Mouse (Mus musculus): ENCODE results near the gene Mcm9. TPM values are rescaled to one million over a fixed set of nuclear protein-coding genes. Genes with fewer than 3 reads are reported as not detected.

Mcm9 gene
- polyA plus RNA-seq, 1 experiment from 2014 or later: 16.0 TPM

GRCm38 (mm10) chr10:53615850-53616616, 14.2 kb downstream of the Mcm9 start:
- Histone ChIP-seq H3K4me1 (ENCODE audit: control insufficient read depth, insufficient read depth, low read length) (no peaks in the 10 kb centered on the region), H3K4me3 (ENCODE audit: low read depth, low read length) (no peak overlapping the region), H3K9ac (ENCODE audit: low read length) (no peak overlapping the region), H3K27me3 (ENCODE audit: control insufficient read depth, insufficient read depth, low read length) (no peaks in the 10 kb centered on the region), H3K27ac (ENCODE audit: low read depth, low read length) (no peak overlapping the region), H3K9me3 (ENCODE audit: control insufficient read depth, low read length) (no peaks in the 10 kb centered on the region), H3K36me3 (ENCODE audit: control insufficient read depth, insufficient read depth, low read length) (peaks cover 4% of the 10 kb centered on the region), H3K4me2 (ENCODE audit: low read depth) (no peak overlapping the region)
- ATAC-seq (ENCODE audit: insufficient read depth, low FRiP score, low TSS enrichment) (no peak), DNase-seq (ENCODE audit: low spot score) (no peak)
- 90% methylated on average over 8 of the region's 8 CpGs for WGBS

DNA sequence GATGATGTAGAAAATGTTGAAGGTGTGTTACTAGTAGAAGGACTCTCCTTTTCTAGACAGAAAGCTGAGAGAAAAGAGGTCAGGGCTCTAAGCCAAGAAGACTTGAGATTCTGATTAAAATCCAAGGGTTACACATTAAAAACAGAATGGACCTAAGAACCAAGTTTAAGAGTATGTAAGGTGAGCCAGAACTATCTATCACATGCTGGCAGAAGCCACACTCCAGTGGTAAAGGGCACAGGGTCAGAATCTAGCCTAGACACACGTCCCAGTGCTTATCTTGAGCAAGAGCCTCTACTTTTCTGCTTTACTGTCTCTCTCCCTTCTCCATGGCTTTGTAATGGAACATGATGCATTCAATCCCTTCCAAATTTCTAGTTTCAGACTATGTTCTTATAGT, 16.3 kb downstream of the Mcm9 start:
- Histone ChIP-seq H3K4me1 (ENCODE audit: control insufficient read depth, insufficient read depth, low read length) (no peaks in the 10 kb centered on the region), H3K9ac (ENCODE audit: low read length) (no peak overlapping the region), H3K4me2 (ENCODE audit: low read depth) (no peak overlapping the region), H3K4me3 (ENCODE audit: low read depth, low read length) (no peak overlapping the region), H3K27ac (ENCODE audit: low read depth, low read length) (no peak overlapping the region), H3K27me3 (ENCODE audit: control insufficient read depth, insufficient read depth, low read length) (no peaks in the 10 kb centered on the region), H3K36me3 (ENCODE audit: control insufficient read depth, insufficient read depth, low read length) (peaks cover 7% of the 10 kb centered on the region), H3K9me3 (ENCODE audit: control insufficient read depth, low read length) (no peaks in the 10 kb centered on the region)
- 88% methylated on average over 1 of the region's 1 CpGs for WGBS
- ATAC-seq (ENCODE audit: insufficient read depth, low FRiP score, low TSS enrichment): no peak
- DNase-seq (ENCODE audit: low spot score): no peak

- Histone ChIP-seq H3K9ac (ENCODE audit: low read length) (no peak overlapping the region), H3K9me3 (ENCODE audit: control insufficient read depth, low read length) (no peaks in the 10 kb centered on the region), H3K4me2 (ENCODE audit: low read depth) (no peak overlapping the region), H3K4me1 (ENCODE audit: control insufficient read depth, insufficient read depth, low read length) (no peaks in the 10 kb centered on the region), H3K27ac (ENCODE audit: low read depth, low read length) (no peak overlapping the region), H3K27me3 (ENCODE audit: control insufficient read depth, insufficient read depth, low read length) (no peaks in the 10 kb centered on the region), H3K36me3 (ENCODE audit: control insufficient read depth, insufficient read depth, low read length) (peaks cover 7% of the 10 kb centered on the region), H3K4me3 (ENCODE audit: low read depth, low read length) (no peak overlapping the region)
- ATAC-seq (ENCODE audit: insufficient read depth, low FRiP score, low TSS enrichment) (no peak), DNase-seq (ENCODE audit: low spot score) (no peak)
- 78% methylated on average over 1 of the region's 1 CpGs for WGBS
Observed at GRCm38 (mm10) chr10:53612172-53612571, 18.1 kb downstream of the Mcm9 start.

DNA sequence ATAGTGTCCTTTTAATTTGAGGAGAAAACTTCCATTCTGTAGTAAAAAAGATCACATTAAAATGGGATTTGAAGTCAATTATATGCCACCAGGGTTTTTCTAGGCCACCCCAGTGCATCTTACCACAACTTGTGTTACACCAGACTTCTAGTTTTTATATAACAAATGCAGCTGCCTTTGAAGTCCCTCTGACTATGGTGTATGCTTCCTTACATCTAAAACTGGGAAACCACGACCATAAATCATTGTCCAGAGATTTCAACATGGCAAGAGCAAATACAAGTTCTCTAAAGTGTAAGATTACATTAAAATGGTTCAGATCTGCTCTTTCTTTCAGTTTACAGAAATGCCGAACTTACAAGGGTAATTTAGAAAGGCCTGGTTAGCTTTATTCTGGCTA, 22.0 kb downstream of the Mcm9 start:
- ATAC-seq (ENCODE audit: insufficient read depth, low FRiP score, low TSS enrichment): no peak
- 0 out of 2 replicates have a peak, but pooled peaks cover 2% of the 10 kb centered on the region for H3K36me3 ChIP-seq (ENCODE audit: control insufficient read depth, insufficient read depth, low read length)
- H3K4me3 ChIP-seq (ENCODE audit: low read depth, low read length): no peak overlapping the region
- WGBS: 86% methylated on average over 2 of the region's 2 CpGs
- DNase-seq (ENCODE audit: low spot score): no peak
- H3K9ac ChIP-seq (ENCODE audit: low read length): no peak overlapping the region
- no peak overlapping the region for H3K4me2 ChIP-seq (ENCODE audit: low read depth)
- no peaks in the 10 kb centered on the region for H3K27me3 ChIP-seq (ENCODE audit: control insufficient read depth, insufficient read depth, low read length)
- H3K4me1 ChIP-seq (ENCODE audit: control insufficient read depth, insufficient read depth, low read length): no peaks in the 10 kb centered on the region
- no peaks in the 10 kb centered on the region for H3K9me3 ChIP-seq (ENCODE audit: control insufficient read depth, low read length)
- no peak overlapping the region for H3K27ac ChIP-seq (ENCODE audit: low read depth, low read length)

- 85% methylated on average over 2 of the region's 2 CpGs for WGBS
- H3K36me3 ChIP-seq (ENCODE audit: control insufficient read depth, insufficient read depth, low read length): 0 out of 2 replicates have a peak, but pooled peaks cover 4% of the 10 kb centered on the region
- no peak for ATAC-seq (ENCODE audit: insufficient read depth, low FRiP score, low TSS enrichment)
Observed at GRCm38 (mm10) chr10:53605328-53605727, 24.9 kb downstream of the Mcm9 start.

DNA sequence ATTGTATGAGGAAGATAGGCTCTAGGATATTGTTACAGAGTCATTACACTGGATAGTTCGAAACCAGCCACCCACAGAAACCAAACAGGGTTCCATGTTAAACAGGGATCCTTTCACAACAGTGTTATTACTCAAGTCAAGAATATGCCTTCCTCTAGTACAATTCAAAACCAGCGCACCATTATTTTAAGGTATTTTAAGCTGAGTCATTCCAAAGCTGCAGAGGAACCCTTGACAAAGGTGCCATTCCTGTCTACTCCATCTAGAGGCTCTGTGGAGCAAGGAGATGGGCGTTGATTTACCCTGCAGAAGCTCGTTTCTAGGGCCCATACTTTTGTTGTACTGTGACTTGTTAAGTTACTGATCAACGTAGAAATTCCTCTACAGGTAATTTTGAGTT, 31.4 kb downstream of the Mcm9 start:
- Histone ChIP-seq H3K9ac (ENCODE audit: low read length) (no peak overlapping the region), H3K27me3 (ENCODE audit: control insufficient read depth, insufficient read depth, low read length) (no peaks in the 10 kb centered on the region), H3K4me1 (ENCODE audit: control insufficient read depth, insufficient read depth, low read length) (peaks cover 11% of the 10 kb centered on the region), H3K36me3 (ENCODE audit: control insufficient read depth, insufficient read depth, low read length) (0 out of 2 replicates have a peak, but pooled peaks cover 2% of the 10 kb centered on the region), H3K4me2 (ENCODE audit: low read depth) (peak overlapping the region; percentile 37), H3K4me3 (ENCODE audit: low read depth, low read length) (peak overlapping the region; percentile 23), H3K27ac (ENCODE audit: low read depth, low read length) (no peak overlapping the region), H3K9me3 (ENCODE audit: control insufficient read depth, low read length) (no peaks in the 10 kb centered on the region)
- DNase-seq (ENCODE audit: low spot score) (no peak), ATAC-seq (ENCODE audit: insufficient read depth, low FRiP score, low TSS enrichment) (no peak)
- WGBS: 59% methylated on average over 5 of the region's 5 CpGs

More at GRCm38 (mm10) chr10:53605328-53605727, 24.9 kb downstream of the Mcm9 start:
- Histone ChIP-seq H3K27me3 (ENCODE audit: control insufficient read depth, insufficient read depth, low read length) (no peaks in the 10 kb centered on the region), H3K27ac (ENCODE audit: low read depth, low read length) (no peak overlapping the region), H3K4me3 (ENCODE audit: low read depth, low read length) (no peak overlapping the region), H3K9me3 (ENCODE audit: control insufficient read depth, low read length) (no peaks in the 10 kb centered on the region), H3K4me2 (ENCODE audit: low read depth) (no peak overlapping the region), H3K9ac (ENCODE audit: low read length) (no peak overlapping the region), H3K4me1 (ENCODE audit: control insufficient read depth, insufficient read depth, low read length) (no peaks in the 10 kb centered on the region)
- no peak for DNase-seq (ENCODE audit: low spot score)

GRCm38 (mm10) chr10:53597121-53597881, 32.9 kb downstream of the Mcm9 start:
- ATAC-seq (ENCODE audit: insufficient read depth, low FRiP score, low TSS enrichment) (peak; percentile 16), DNase-seq (ENCODE audit: low spot score) (peak; percentile 63)
- Histone ChIP-seq H3K27ac (ENCODE audit: low read depth, low read length) (peak overlapping the region; percentile 98), H3K36me3 (ENCODE audit: control insufficient read depth, insufficient read depth, low read length) (no peaks in the 10 kb centered on the region), H3K4me2 (ENCODE audit: low read depth) (peak overlapping the region; percentile 50), H3K4me3 (ENCODE audit: low read depth, low read length) (peak overlapping the region; percentile 85), H3K9ac (ENCODE audit: low read length) (peak overlapping the region; percentile 94), H3K9me3 (ENCODE audit: control insufficient read depth, low read length) (no peaks in the 10 kb centered on the region), H3K4me1 (ENCODE audit: control insufficient read depth, insufficient read depth, low read length) (peaks cover 11% of the 10 kb centered on the region), H3K27me3 (ENCODE audit: control insufficient read depth, insufficient read depth, low read length) (no peaks in the 10 kb centered on the region)
- WGBS: under 1% methylated on average over 81 of the region's 99 CpGs

GRCm38 (mm10) chr10:53596677-53597120, 33.5 kb downstream of the Mcm9 start, which contains the start of gene Asf1a:
TSS of gene Asf1a (plus strand) at chr10:53596757.
- Histone ChIP-seq H3K36me3 (ENCODE audit: control insufficient read depth, insufficient read depth, low read length) (no peaks in the 10 kb centered on the region), H3K27ac (ENCODE audit: low read depth, low read length) (peak within 1 kb of the TSS; percentile 98), H3K4me2 (ENCODE audit: low read depth) (peak within 1 kb of the TSS; percentile 50), H3K9me3 (ENCODE audit: control insufficient read depth, low read length) (no peaks in the 10 kb centered on the region), H3K4me1 (ENCODE audit: control insufficient read depth, insufficient read depth, low read length) (peaks cover 11% of the 10 kb centered on the region), H3K27me3 (ENCODE audit: control insufficient read depth, insufficient read depth, low read length) (no peaks in the 10 kb centered on the region), H3K9ac (ENCODE audit: low read length) (peak within 1 kb of the TSS; percentile 94), H3K4me3 (ENCODE audit: low read depth, low read length) (peak within 1 kb of the TSS; percentile 85)
- ATAC-seq (ENCODE audit: insufficient read depth, low FRiP score, low TSS enrichment) (peak; percentile 96), DNase-seq (ENCODE audit: low spot score) (peak; percentile 96)
- WGBS: 0% methylated on average over 30 of the region's 52 CpGs
